Mouse (Mus musculus) 416B (cell line): ENCODE data around the gene Gm8906.
"Not testable (repeated sequence)": the region's sequence is repeated elsewhere in the genome, so short reads cannot be mapped to it uniquely, and the experiment has no call there.

Experiments used
- DNase-seq: peaks from one replicate; pipeline ENCODE4 v3.0.0; 2011; ENCODE audit warnings: low read depth

Gm8906 gene

DNA sequence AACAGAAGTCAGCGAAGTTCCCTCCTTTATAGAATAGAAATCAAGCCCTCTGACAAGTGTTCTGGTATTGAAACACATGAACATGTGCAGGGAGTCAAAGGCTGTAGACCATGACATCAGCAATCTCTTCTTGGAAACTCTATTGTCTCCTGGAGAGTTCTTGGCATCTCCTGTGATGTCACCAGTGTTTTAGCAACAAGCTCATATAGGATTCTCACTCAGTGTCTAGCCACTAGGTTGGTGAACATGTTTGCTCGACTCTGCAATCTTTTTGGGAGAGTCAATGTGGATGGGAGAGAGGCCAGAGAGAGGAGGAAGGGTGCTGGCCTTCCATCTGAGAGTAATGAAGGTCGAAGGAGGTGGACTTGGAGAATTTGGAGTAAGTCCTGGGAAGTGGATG lies at the start of gene Gm8906:
Gm8906 (plus strand) TSS at position 301 of the 400 bp plus-strand sequence.
- not testable (repeated sequence) for DNase-seq
